ENCODE assay signal across 8 mouse cellular contexts in genomic region chr12:69758221-69759185, GRCm38 (mm10). TPM values are rescaled to one million over a fixed set of nuclear protein-coding genes. Genes with fewer than 3 reads are reported as not detected.
DNase-seq lines count a peak whose midpoint lies in the region; ATAC-seq and TF ChIP-seq lines count a peak whose summit lies in the region.

No protein-coding gene starts in this region.

- H3K4me2 ChIP-seq in forebrain, embryonic 11.5 days (ENCODE audit: low read depth, low read length, severe bottlenecking) = peak overlapping the region; percentile 36
- H3K4me2 ChIP-seq in hindbrain, postnatal 0 days (ENCODE audit: low read depth, low read length) = peak overlapping the region; percentile 51
- H3K4me2 ChIP-seq in liver, embryonic 14.5 days (ENCODE audit: low read depth) = peak overlapping the region; percentile 77
- H3K4me2 ChIP-seq in neural tube, embryonic 15.5 days = peak overlapping the region; percentile 51

- DNase-seq in testis, postnatal 10 days (ENCODE audit: low spot score) = peak; percentile 57
- no peak for DNase-seq in testis, postnatal 14 days (ENCODE audit: low spot score)
- no peak for DNase-seq in forebrain, embryonic 11.5 days (ENCODE audit: low spot score)
- DNase-seq in hindbrain, postnatal 0 days (ENCODE audit: low spot score) = peak; percentile 24
- DNase-seq in liver, embryonic 14.5 days (ENCODE audit: low read depth in 3 of 3, low spot score in 3 of 3) = peak in 2 of 3 experiments; percentile 52 to 61
- DNase-seq in layer of hippocampus, postnatal 25 days (ENCODE audit: extremely low spot score in 1 of 2, low spot score in 1 of 2) = no peak

- H3K9me3 ChIP-seq in forebrain, embryonic 11.5 days (ENCODE audit: control insufficient read depth, low read length) = no peaks in the 10 kb centered on the region
- H3K9me3 ChIP-seq in hindbrain, postnatal 0 days (ENCODE audit: low read length) = no peaks in the 10 kb centered on the region
- no peaks in the 10 kb centered on the region for H3K9me3 ChIP-seq in liver, embryonic 14.5 days (ENCODE audit: control insufficient read depth, low read length)
- H3K9me3 ChIP-seq in neural tube, embryonic 15.5 days (replicated peaks) = no peaks in the 10 kb centered on the region

- peak overlapping the region; percentile 35; the same call in 1 of the 2 replicates for H3K9ac ChIP-seq in forebrain, embryonic 11.5 days (ENCODE audit: low read length)
- H3K9ac ChIP-seq in hindbrain, postnatal 0 days (replicated peaks; ENCODE audit: low read length) = no peak overlapping the region; the same call in none of the 2 replicates
- H3K9ac ChIP-seq in liver, embryonic 14.5 days (replicated peaks) = peak overlapping the region; percentile 87
- 0 out of 2 replicates have a peak overlapping the region, but pooled peaks have one; percentile 14 for H3K9ac ChIP-seq in neural tube, embryonic 15.5 days (replicated peaks)

- WGBS in forebrain, embryonic 11.5 days = 11% methylated on average over 22 of the region's 22 CpGs
- 14% methylated on average over 22 of the region's 22 CpGs for WGBS in hindbrain, postnatal 0 days
- 3% methylated on average over 22 of the region's 22 CpGs for WGBS in liver, embryonic 14.5 days (ENCODE audit: insufficient replicate concordance)
- 12% methylated on average over 22 of the region's 22 CpGs for WGBS in neural tube, embryonic 15.5 days

- no peak for TF ChIP-seq CTCF in hindbrain, postnatal 0 days (IDR thresholded peaks at IDR 0.05; ENCODE audit: low read depth)
- no peak for TF ChIP-seq CTCF in liver, embryonic 14.5 days (IDR thresholded peaks at IDR 0.05; ENCODE audit: low read depth)

- TF ChIP-seq EP300 in liver, embryonic 14.5 days (IDR thresholded peaks at IDR 0.05; ENCODE audit: low read depth) = 0 out of 2 replicates have a peak, but pooled peaks have one; percentile 19

- H3K36me3 ChIP-seq in forebrain, embryonic 11.5 days (ENCODE audit: control insufficient read depth, insufficient read depth, low read length) = no peaks in the 10 kb centered on the region
- no peaks in the 10 kb centered on the region for H3K36me3 ChIP-seq in hindbrain, postnatal 0 days (ENCODE audit: insufficient read depth, low read length)
- H3K36me3 ChIP-seq in liver, embryonic 14.5 days (replicated peaks; ENCODE audit: control insufficient read depth, insufficient read depth, low read depth) = no peaks in the 10 kb centered on the region
- no peaks in the 10 kb centered on the region for H3K36me3 ChIP-seq in neural tube, embryonic 15.5 days

- 0 out of 2 replicates have a peak overlapping the region, but pooled peaks have one; percentile 4 for H3K4me3 ChIP-seq in forebrain, embryonic 11.5 days (ENCODE audit: low read depth, low read length)
- H3K4me3 ChIP-seq in hindbrain, postnatal 0 days (ENCODE audit: low read length) = peak overlapping the region; percentile 13
- H3K4me3 ChIP-seq in liver, embryonic 14.5 days (ENCODE audit: insufficient read depth in 1 of 2, low read depth in 2 of 2, low read length in 2 of 2) = peak overlapping the region; percentile 37 to 38
- H3K4me3 ChIP-seq in neural tube, embryonic 15.5 days (replicated peaks) = peak overlapping the region; percentile 9

- ATAC-seq in forebrain, embryonic 11.5 days (replicated peaks; ENCODE audit: low FRiP score) = no peak
- ATAC-seq in hindbrain, postnatal 0 days = 0 out of 2 replicates have a peak, but pooled peaks have one; percentile 5
- ATAC-seq in liver, embryonic 14.5 days (ENCODE audit: insufficient read depth) = peak; percentile 8; the same call in 1 of the 2 replicates
- no peak for ATAC-seq in neural tube, embryonic 15.5 days (ENCODE audit: low FRiP score)
- ATAC-seq in granulocyte monocyte progenitor cell, adult 5-6 weeks (replicated peaks; ENCODE audit: poor library complexity, severe bottlenecking) = no peak

- peaks cover 2% of the 10 kb centered on the region; the same call in 1 of the 2 replicates for H3K4me1 ChIP-seq in forebrain, embryonic 11.5 days (replicated peaks; ENCODE audit: control insufficient read depth, insufficient read depth, low read length)
- 0 out of 2 replicates have a peak, but pooled peaks cover 5% of the 10 kb centered on the region for H3K4me1 ChIP-seq in hindbrain, postnatal 0 days (ENCODE audit: insufficient read depth, low read length)
- peaks cover 51 to 52% of the 10 kb centered on the region in 2 experiments for H3K4me1 ChIP-seq in liver, embryonic 14.5 days (replicated peaks; ENCODE audit: control insufficient read depth in 2 of 2, insufficient read depth in 2 of 2, low read length in 1 of 2)
- peaks cover 12% of the 10 kb centered on the region for H3K4me1 ChIP-seq in neural tube, embryonic 15.5 days

- H3K27me3 ChIP-seq in forebrain, embryonic 11.5 days (ENCODE audit: control insufficient read depth, insufficient read depth, low read length) = no peaks in the 10 kb centered on the region
- H3K27me3 ChIP-seq in hindbrain, postnatal 0 days (ENCODE audit: insufficient read depth, low read length) = no peaks in the 10 kb centered on the region
- no peaks in the 10 kb centered on the region for H3K27me3 ChIP-seq in liver, embryonic 14.5 days (ENCODE audit: control insufficient read depth, insufficient read depth, low read length)
- H3K27me3 ChIP-seq in neural tube, embryonic 15.5 days (replicated peaks) = no peaks in the 10 kb centered on the region

- no peak overlapping the region for H3K27ac ChIP-seq in forebrain, embryonic 11.5 days (ENCODE audit: low read depth, low read length)
- peak overlapping the region; percentile 58; the same call in 1 of the 2 replicates for H3K27ac ChIP-seq in hindbrain, postnatal 0 days
- H3K27ac ChIP-seq in liver, embryonic 14.5 days = peak overlapping the region; percentile 99
- no peak overlapping the region; the same call in 1 of the 2 replicates for H3K27ac ChIP-seq in neural tube, embryonic 15.5 days (replicated peaks)

RNA-seq across cellular contexts. Expression of gene Cdkl1, which starts 32.6 kb away (rescaled TPM):
- polyA plus RNA-seq in forebrain, embryonic 11.5 days (2014; fragmentation: Nextera tagmentation; extraction: Ambion mirVana) = 0.31 and 0.81 TPM in 2 replicates
- total RNA-seq in hindbrain, postnatal 0 days (2014; rRNA removed) = 28.3 and 51.5 TPM in 2 replicates
- polyA plus RNA-seq in hindbrain, postnatal 0 days (2015; fragmentation: Nextera tagmentation; extraction: Ambion mirVana) = 20.2 and 26.7 TPM in 2 replicates
- 0.48 and 0.80 TPM in 2 replicates for polyA plus RNA-seq in liver, embryonic 14.5 days (2012; rRNA removed)
- polyA plus RNA-seq in liver, embryonic 14.5 days (2014; fragmentation: Nextera tagmentation; extraction: Ambion mirVana) = 1.4 and 1.7 TPM in 2 replicates
- 9.3 and 11.9 TPM in 2 replicates for polyA plus RNA-seq in neural tube, embryonic 15.5 days (2015; fragmentation: Nextera tagmentation; extraction: Ambion mirVana)
- total RNA-seq in layer of hippocampus, postnatal 25 days (2021) = 10 to 100 TPM; 20.5 to 20.9 TPM
- not detected in 2 replicates for total RNA-seq in granulocyte monocyte progenitor cell, adult 5-6 weeks (2014; fragmentation: Nextera tagmentation)
- total RNA-seq in granulocyte monocyte progenitor cell, adult 5-6 weeks (2017) = not detected in 2 replicates

RNA-seq across cellular contexts. Expression of gene Atp5s, which starts 33.8 kb away (rescaled TPM):
- 18.9 and 23.6 TPM in 2 replicates for polyA plus RNA-seq in forebrain, embryonic 11.5 days (2014; fragmentation: Nextera tagmentation; extraction: Ambion mirVana)
- 24.5 and 33.5 TPM in 2 replicates for total RNA-seq in hindbrain, postnatal 0 days (2014; rRNA removed)
- polyA plus RNA-seq in hindbrain, postnatal 0 days (2015; fragmentation: Nextera tagmentation; extraction: Ambion mirVana) = 34.3 and 38.9 TPM in 2 replicates
- polyA plus RNA-seq in liver, embryonic 14.5 days (2012; rRNA removed) = 8.1 and 12.0 TPM in 2 replicates
- 20.7 and 22.0 TPM in 2 replicates for polyA plus RNA-seq in liver, embryonic 14.5 days (2014; fragmentation: Nextera tagmentation; extraction: Ambion mirVana)
- 37.6 and 40.3 TPM in 2 replicates for polyA plus RNA-seq in neural tube, embryonic 15.5 days (2015; fragmentation: Nextera tagmentation; extraction: Ambion mirVana)
- 10 to 100 TPM; 31.9 to 34.7 TPM for total RNA-seq in layer of hippocampus, postnatal 25 days (2021)
- 18.9 and 30.4 TPM in 2 replicates for total RNA-seq in granulocyte monocyte progenitor cell, adult 5-6 weeks (2014; fragmentation: Nextera tagmentation)
- 11.2 and 13.6 TPM in 2 replicates for total RNA-seq in granulocyte monocyte progenitor cell, adult 5-6 weeks (2017)

RNA-seq across cellular contexts. Expression of gene L2hgdh, which starts 33.8 kb away (rescaled TPM):
- polyA plus RNA-seq in forebrain, embryonic 11.5 days (2014; fragmentation: Nextera tagmentation; extraction: Ambion mirVana) = 16.3 TPM in 2 replicates
- total RNA-seq in hindbrain, postnatal 0 days (2014; rRNA removed) = 10.5 and 12.2 TPM in 2 replicates
- 10.2 and 11.0 TPM in 2 replicates for polyA plus RNA-seq in hindbrain, postnatal 0 days (2015; fragmentation: Nextera tagmentation; extraction: Ambion mirVana)
- 5.4 and 7.5 TPM in 2 replicates for polyA plus RNA-seq in liver, embryonic 14.5 days (2012; rRNA removed)
- polyA plus RNA-seq in liver, embryonic 14.5 days (2014; fragmentation: Nextera tagmentation; extraction: Ambion mirVana) = 9.3 and 11.6 TPM in 2 replicates
- polyA plus RNA-seq in neural tube, embryonic 15.5 days (2015; fragmentation: Nextera tagmentation; extraction: Ambion mirVana) = 12.6 and 13.4 TPM in 2 replicates
- total RNA-seq in layer of hippocampus, postnatal 25 days (2021) = 10 to 100 TPM; 14.3 to 15.8 TPM
- 21.0 and 39.0 TPM in 2 replicates for total RNA-seq in granulocyte monocyte progenitor cell, adult 5-6 weeks (2014; fragmentation: Nextera tagmentation)
- 26.4 and 34.6 TPM in 2 replicates for total RNA-seq in granulocyte monocyte progenitor cell, adult 5-6 weeks (2017)

Comparison
In these comparisons a context has a peak if more than half of its experiments do, and no peak if none do; other contexts are left out.
1. DNase-seq: peak in testis, postnatal 10 days (single experiment), hindbrain, postnatal 0 days (single experiment) and liver, embryonic 14.5 days (2 of 3); none in testis, postnatal 14 days (single experiment), forebrain, embryonic 11.5 days (single experiment) and layer of hippocampus, postnatal 25 days (0 of 2).
2. ATAC-seq: peak in hindbrain, postnatal 0 days (single experiment) and liver, embryonic 14.5 days (single experiment); none in forebrain, embryonic 11.5 days (single experiment), neural tube, embryonic 15.5 days (single experiment) and granulocyte monocyte progenitor cell, adult 5-6 weeks (single experiment).
3. H3K27ac ChIP-seq: peak in hindbrain, postnatal 0 days (single experiment) and liver, embryonic 14.5 days (single experiment); none in forebrain, embryonic 11.5 days (single experiment) and neural tube, embryonic 15.5 days (single experiment).
4. Peak in every context shown above with its lines, with median percentiles within 50 percentile points of each other: H3K4me2 ChIP-seq and H3K4me3 ChIP-seq.